Mouse (Mus musculus) limb, embryonic 11.5 days (tissue): ENCODE results near the gene Mgmt. TPM values are rescaled to one million over a fixed set of nuclear protein-coding genes. Genes with fewer than 3 reads are reported as not detected.
A peak's percentile ranks its signal among the peaks of the same experiment; 100 is the strongest.

Source experiments
- ATAC-seq: fragments of 200-750 bp; cut with Nextera tagmentation; 2 replicates; pipeline ENCODE4 v1.8.0; 2017; ENCODE audit warnings: low read depth; ENCODE audit not compliant: insufficient number of reproducible peaks, low FRiP score, low TSS enrichment
- DNase-seq: peaks from one replicate; pipeline ENCODE4 v3.0.0-alpha.2; 2015; ENCODE audit warnings: low spot score
- H3K27ac ChIP-seq: fragments of 300-500 bp; sonication (generic); replicated peaks from 2 replicates; pipeline ENCODE4 v1.5.1; 2014; ENCODE audit warnings: low read depth, mild to moderate bottlenecking, low read length
- H3K27me3 ChIP-seq: fragments of 300-500 bp; sonication (generic); 2 replicates; pipeline ENCODE4 v1.6.1; 2014; ENCODE audit warnings: mild to moderate bottlenecking, low read length, mixed read lengths; ENCODE audit not compliant: control insufficient read depth, insufficient read depth
- H3K36me3 ChIP-seq: fragments of 300-500 bp; sonication (generic); 2 replicates; pipeline ENCODE4 v1.6.1; 2014; ENCODE audit warnings: mild to moderate bottlenecking, low read length, moderate library complexity, mixed read lengths; ENCODE audit not compliant: control insufficient read depth, insufficient read depth
- H3K4me1 ChIP-seq: fragments of 300-500 bp; sonication (generic); 2 replicates; pipeline ENCODE4 v1.6.1; 2014; ENCODE audit warnings: low read length, mixed read lengths; ENCODE audit not compliant: control insufficient read depth, insufficient read depth
- H3K4me2 ChIP-seq: fragments of 300-500 bp; sonication (generic); 2 replicates; pipeline ENCODE4 v1.6.1; 2014; ENCODE audit warnings: low read depth, mild to moderate bottlenecking, moderate library complexity; ENCODE audit not compliant: severe bottlenecking
- H3K4me3 ChIP-seq: fragments of 300-500 bp; sonication (generic); 2 replicates; pipeline ENCODE4 v1.5.1; 2014; ENCODE audit warnings: low read depth, low read length
- H3K9ac ChIP-seq: fragments of 300-500 bp; sonication (generic); 2 replicates; pipeline ENCODE4 v1.6.1; 2014; ENCODE audit warnings: mild to moderate bottlenecking, low read length
- H3K9me3 ChIP-seq: fragments of 300-500 bp; sonication (generic); 2 replicates; pipeline ENCODE4 v1.6.1; 2016; ENCODE audit warnings: low read length; ENCODE audit not compliant: control insufficient read depth
- WGBS: fragments of 180-500 bp; shearing (Covaris S2); extraction: QIAGEN DNeasy Blood & Tissue Kit; methylation state at CpG from one replicate; pipeline ENCODE4 v1.1.7; 2014; 5-methylcytosine and 5-hydroxymethylcytosine counted together
- polyA plus RNA-seq: library from polyadenylated mRNA; unstranded; fragments of >200 nt; fragmentation: Nextera tagmentation; extraction: Ambion mirVana; gene quantifications from 2 replicates; pipeline ENCODE4 v1.2.1, GENCODE M21; 2014

Mgmt gene
- polyA plus RNA-seq, 1 experiment from 2014 or later = 5.0 TPM

DNA sequence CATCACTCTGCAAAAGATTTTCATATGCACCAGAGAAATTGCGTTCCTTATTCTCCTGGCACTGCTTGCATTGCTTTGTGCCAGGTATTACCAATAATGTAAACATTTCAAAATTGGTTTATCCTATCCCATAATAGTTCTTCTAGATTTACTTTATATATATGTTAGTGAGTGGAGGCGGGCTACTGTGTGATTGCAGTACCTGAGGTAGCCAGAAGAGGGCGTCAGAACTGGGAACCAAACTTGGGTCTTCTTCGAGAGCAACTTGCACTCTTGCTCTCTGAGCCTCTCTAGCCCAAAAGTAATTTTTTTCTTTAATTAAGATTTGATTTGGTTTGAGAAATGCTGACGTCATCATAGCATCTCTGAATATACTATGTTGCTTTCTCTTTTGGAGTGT, 159.9 kb downstream of the Mgmt start:
- 74% methylated on average over 5 of the region's 5 CpGs for WGBS
- no peak for ATAC-seq

DNA sequence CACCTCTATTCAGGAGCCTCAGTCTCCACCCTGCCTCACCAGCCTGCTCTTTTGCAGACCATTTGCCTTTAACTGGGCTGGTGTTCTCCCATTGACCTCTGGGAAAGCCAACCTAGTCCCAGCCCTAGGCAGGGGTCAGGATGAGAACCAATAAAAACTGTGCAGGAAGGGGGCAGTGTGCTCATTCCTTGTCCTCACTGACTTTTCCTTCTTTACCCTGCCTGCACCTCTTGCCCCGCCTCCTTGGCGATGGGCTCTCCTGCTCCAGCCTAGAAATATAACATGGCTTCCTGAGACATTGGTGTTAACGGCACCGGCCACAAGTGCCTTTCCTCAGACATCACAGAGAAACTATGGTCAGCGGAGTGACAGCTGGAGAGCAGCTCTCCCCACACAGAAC, 161.7 kb downstream of the Mgmt start:
- H3K4me2 ChIP-seq = no peak overlapping the region
- no peak for DNase-seq
- no peaks in the 10 kb centered on the region for H3K36me3 ChIP-seq
- H3K27ac ChIP-seq = no peak overlapping the region
- H3K27me3 ChIP-seq = 0 out of 2 replicates have a peak, but pooled peaks cover 3% of the 10 kb centered on the region
- 0 out of 2 replicates have a peak, but pooled peaks cover 3% of the 10 kb centered on the region for H3K4me1 ChIP-seq
- 48% methylated on average over 5 of the region's 5 CpGs for WGBS
- H3K9me3 ChIP-seq = no peaks in the 10 kb centered on the region
- no peak overlapping the region for H3K4me3 ChIP-seq
- ATAC-seq = no peak
- no peak overlapping the region for H3K9ac ChIP-seq

More for the DNA sequence above, 159.9 kb downstream of the Mgmt start:
- Histone ChIP-seq H3K4me2 (no peak overlapping the region), H3K36me3 (no peaks in the 10 kb centered on the region), H3K27me3 (0 out of 2 replicates have a peak, but pooled peaks cover 3% of the 10 kb centered on the region), H3K9me3 (no peaks in the 10 kb centered on the region), H3K4me1 (0 out of 2 replicates have a peak, but pooled peaks cover 3% of the 10 kb centered on the region), H3K27ac (no peak overlapping the region), H3K4me3 (no peak overlapping the region), H3K9ac (no peak overlapping the region)
- DNase-seq = no peak

GRCm38 (mm10) chr7:137060488-137060887, 166.1 kb downstream of the Mgmt start:
- Histone ChIP-seq H3K9me3 (no peaks in the 10 kb centered on the region), H3K4me3 (no peak overlapping the region), H3K4me1 (0 out of 2 replicates have a peak, but pooled peaks cover 3% of the 10 kb centered on the region), H3K27ac (no peak overlapping the region), H3K27me3 (no peaks in the 10 kb centered on the region), H3K4me2 (no peak overlapping the region), H3K36me3 (no peaks in the 10 kb centered on the region), H3K9ac (no peak overlapping the region)
- peak; percentile 40 for DNase-seq
- ATAC-seq = no peak
- 43% methylated on average over 3 of the region's 3 CpGs for WGBS

DNA sequence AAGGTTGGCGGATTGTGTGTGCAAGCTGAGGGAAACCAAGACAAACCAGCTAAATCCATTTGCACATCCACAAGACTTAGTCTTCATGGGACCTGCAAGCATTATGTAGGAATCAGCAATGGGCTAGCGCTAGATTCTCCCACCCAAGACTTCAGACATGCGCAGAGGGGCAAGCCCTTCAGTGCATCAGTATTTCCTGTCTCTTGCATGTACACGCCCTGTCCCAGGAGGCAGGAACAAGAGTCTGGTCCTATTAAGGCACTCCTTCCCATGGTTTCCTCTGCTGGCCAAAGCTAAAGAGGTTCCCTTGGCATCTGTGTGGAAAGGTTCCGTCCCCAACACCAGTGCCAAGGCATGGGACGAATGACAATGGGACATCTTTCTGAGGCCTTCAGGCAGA, 166.7 kb downstream of the Mgmt start:
- no peak overlapping the region for H3K27ac ChIP-seq
- H3K4me3 ChIP-seq = no peak overlapping the region
- H3K4me1 ChIP-seq = 0 out of 2 replicates have a peak, but pooled peaks cover under 1% of the 10 kb centered on the region
- H3K9me3 ChIP-seq = no peaks in the 10 kb centered on the region
- no peak overlapping the region for H3K4me2 ChIP-seq
- no peaks in the 10 kb centered on the region for H3K27me3 ChIP-seq
- no peaks in the 10 kb centered on the region for H3K36me3 ChIP-seq
- DNase-seq (no peak), ATAC-seq (no peak)
- no peak overlapping the region for H3K9ac ChIP-seq
- WGBS = 98% methylated on average over 6 of the region's 6 CpGs

DNA sequence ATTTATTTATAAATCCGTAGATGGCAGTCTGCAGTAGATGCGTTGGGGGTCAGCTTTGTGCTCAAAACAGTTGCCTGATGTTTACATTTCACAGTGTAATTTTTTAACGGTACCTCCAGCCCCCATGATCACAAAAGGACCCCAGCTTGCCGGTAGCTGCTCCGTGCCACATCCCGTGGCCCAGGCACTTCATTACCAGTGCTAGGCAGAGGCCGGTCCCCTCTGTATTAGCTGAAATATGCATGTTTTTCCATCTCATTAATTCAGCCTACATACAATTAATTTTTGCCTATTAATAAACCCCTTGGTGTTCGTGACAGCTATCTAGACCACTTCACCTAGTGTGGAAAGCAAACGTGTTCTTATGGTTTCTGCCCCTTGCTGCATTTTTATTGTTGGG, 169.8 kb downstream of the Mgmt start:
- Histone ChIP-seq H3K36me3 (no peaks in the 10 kb centered on the region), H3K9me3 (no peaks in the 10 kb centered on the region), H3K9ac (no peak overlapping the region), H3K4me3 (no peak overlapping the region), H3K4me2 (no peak overlapping the region), H3K27ac (no peak overlapping the region), H3K4me1 (no peaks in the 10 kb centered on the region), H3K27me3 (no peaks in the 10 kb centered on the region)
- ATAC-seq = no peak
- no peak for DNase-seq
- 88% methylated on average over 9 of the region's 9 CpGs for WGBS

GRCm38 (mm10) chr7:137065408-137065807, 171.0 kb downstream of the Mgmt start:
- Histone ChIP-seq H3K36me3 (no peaks in the 10 kb centered on the region), H3K27me3 (no peaks in the 10 kb centered on the region), H3K4me3 (no peak overlapping the region), H3K4me2 (no peak overlapping the region), H3K9me3 (no peaks in the 10 kb centered on the region), H3K27ac (no peak overlapping the region), H3K4me1 (no peaks in the 10 kb centered on the region), H3K9ac (no peak overlapping the region)
- DNase-seq (no peak), ATAC-seq (no peak)
- WGBS = 93% methylated on average over 5 of the region's 5 CpGs

DNA sequence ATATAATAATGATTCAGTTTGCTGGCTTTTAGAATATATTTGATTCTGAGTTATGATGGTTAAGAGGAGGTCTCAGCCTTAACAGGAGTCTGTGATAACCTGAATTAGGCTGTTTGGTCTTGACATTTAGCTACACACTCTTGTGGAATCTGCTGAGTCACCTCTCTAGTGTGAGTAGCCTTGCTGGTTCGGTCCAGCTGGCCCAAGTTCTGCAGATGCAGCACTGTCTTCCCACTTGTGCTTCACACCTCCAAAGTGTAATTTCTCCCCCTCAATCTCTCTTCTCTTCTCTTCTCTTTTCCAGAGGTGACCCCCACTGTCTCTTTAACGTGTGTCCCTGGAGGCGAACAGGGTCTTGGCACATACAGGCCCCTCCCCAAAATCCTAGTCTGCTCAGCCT, 171.8 kb downstream of the Mgmt start:
- Histone ChIP-seq H3K9me3 (no peaks in the 10 kb centered on the region), H3K27me3 (no peaks in the 10 kb centered on the region), H3K9ac (no peak overlapping the region), H3K4me1 (no peaks in the 10 kb centered on the region), H3K4me3 (no peak overlapping the region), H3K36me3 (no peaks in the 10 kb centered on the region), H3K4me2 (no peak overlapping the region), H3K27ac (no peak overlapping the region)
- DNase-seq (no peak), ATAC-seq (no peak)
- WGBS = 88% methylated on average over 3 of the region's 3 CpGs

- H3K4me1 ChIP-seq = no peaks in the 10 kb centered on the region
- H3K27ac ChIP-seq = no peak overlapping the region
- H3K9ac ChIP-seq = no peak overlapping the region
- H3K27me3 ChIP-seq = no peaks in the 10 kb centered on the region
- no peaks in the 10 kb centered on the region for H3K36me3 ChIP-seq
- H3K4me3 ChIP-seq = no peak overlapping the region
- H3K9me3 ChIP-seq = no peaks in the 10 kb centered on the region
- ATAC-seq = no peak
- no peak for DNase-seq
- no peak overlapping the region for H3K4me2 ChIP-seq
- 87% methylated on average over 4 of the region's 4 CpGs for WGBS
Measured at GRCm38 (mm10) chr7:137066997-137067396, 172.6 kb downstream of the Mgmt start.

DNA sequence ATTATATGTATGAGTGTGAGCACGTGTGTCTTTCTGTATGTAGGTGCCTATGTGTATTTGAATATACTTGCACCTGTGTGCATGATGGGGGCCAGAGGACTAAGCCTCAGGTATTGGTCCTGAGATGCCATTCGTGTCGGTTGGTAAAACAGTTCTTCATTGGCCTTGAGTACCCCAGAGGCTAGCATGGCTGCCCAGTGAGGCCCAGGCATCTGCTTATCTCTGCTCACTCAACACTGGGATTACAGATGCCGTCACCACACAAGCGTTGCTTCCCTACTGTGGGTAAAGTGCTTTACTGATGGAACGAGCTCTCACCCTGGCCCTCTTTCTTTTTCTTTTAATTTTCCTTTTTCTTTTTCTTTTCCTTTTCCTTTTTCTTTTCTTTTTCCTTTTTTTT, 173.3 kb downstream of the Mgmt start:
- H3K27ac ChIP-seq = no peak overlapping the region
- no peaks in the 10 kb centered on the region for H3K9me3 ChIP-seq
- 88% methylated on average over 6 of the region's 6 CpGs for WGBS
- H3K4me2 ChIP-seq = no peak overlapping the region
- H3K9ac ChIP-seq = no peak overlapping the region
- ATAC-seq = no peak
- no peak overlapping the region for H3K4me3 ChIP-seq
- DNase-seq = no peak
- H3K36me3 ChIP-seq = no peaks in the 10 kb centered on the region
- H3K27me3 ChIP-seq = no peaks in the 10 kb centered on the region
- H3K4me1 ChIP-seq = no peaks in the 10 kb centered on the region
